Mouse (Mus musculus): Measurements from ENCODE around the gene Bach2. TPM values are rescaled to one million over a fixed set of nuclear protein-coding genes. Genes with fewer than 3 reads are reported as not detected.

The Bach2 gene
- polyA plus RNA-seq, 1 experiment from 2014 or later, result 27.7 TPM

DNA sequence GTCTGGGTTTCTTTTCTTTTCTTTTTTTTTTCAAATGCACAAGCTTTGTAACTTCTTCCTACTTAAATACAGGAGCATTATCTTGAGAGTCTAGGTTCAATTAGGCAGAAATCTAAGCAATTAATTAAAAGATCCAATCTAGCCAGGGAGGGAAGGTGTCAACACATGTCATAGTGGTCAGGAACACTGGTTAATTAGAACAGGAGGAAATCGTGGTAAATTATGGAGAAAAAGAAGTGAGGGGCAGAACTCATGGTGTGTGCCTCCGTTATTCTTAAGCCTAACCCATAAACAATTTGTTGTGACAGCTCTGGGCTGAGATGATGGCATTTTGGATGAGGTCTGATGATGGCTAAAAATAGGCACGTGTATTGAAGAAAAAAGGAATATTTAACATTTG lies 87.0 kb downstream of the Bach2 start:
- ATAC-seq (ENCODE audit: low FRiP score), result peak; percentile 54; the same call in 1 of the 2 replicates
- peak overlapping the region; percentile 87; the same call in 1 of the 2 replicates for H3K27ac ChIP-seq
- peaks cover 5% of the 10 kb centered on the region; the same call in 1 of the 2 replicates for H3K36me3 ChIP-seq (replicated peaks)
- no peaks in the 10 kb centered on the region for H3K9me3 ChIP-seq
- H3K4me2 ChIP-seq, result no peak overlapping the region; the same call in 1 of the 2 replicates
- H3K9ac ChIP-seq, result no peak overlapping the region
- WGBS, result 20% methylated on average over 3 of the region's 3 CpGs
- peaks cover 56% of the 10 kb centered on the region for H3K4me1 ChIP-seq
- no peaks in the 10 kb centered on the region for H3K27me3 ChIP-seq
- no peak overlapping the region for H3K4me3 ChIP-seq (replicated peaks)

DNA sequence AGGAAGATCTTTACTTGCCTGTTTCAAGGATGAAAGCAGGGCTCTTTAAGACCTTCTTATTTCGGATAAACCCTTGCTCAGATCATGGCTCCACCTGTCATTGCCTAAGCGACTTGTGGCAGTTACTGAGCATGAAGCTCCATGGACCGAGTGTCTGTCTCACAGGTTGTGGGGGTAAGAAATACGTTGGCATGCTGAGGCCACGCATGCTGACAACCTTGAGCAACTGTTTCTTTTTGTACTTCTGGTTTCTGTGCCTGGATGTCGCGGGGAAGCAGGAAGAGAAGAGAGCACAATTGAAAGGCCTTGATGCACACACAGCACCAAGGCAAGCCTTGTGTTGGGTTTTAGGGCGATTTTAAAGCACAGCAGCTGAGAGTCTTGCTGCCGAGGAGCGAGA lies 87.7 kb downstream of the Bach2 start:
- WGBS, result 54% methylated on average over 10 of the region's 10 CpGs
- H3K36me3 ChIP-seq (replicated peaks), result peaks cover 5% of the 10 kb centered on the region; the same call in 1 of the 2 replicates
- peak; percentile 2; the same call in 1 of the 2 replicates for ATAC-seq (ENCODE audit: low FRiP score)
- H3K9me3 ChIP-seq, result no peaks in the 10 kb centered on the region
- H3K9ac ChIP-seq, result no peak overlapping the region
- H3K4me3 ChIP-seq (replicated peaks), result no peak overlapping the region
- no peak overlapping the region; the same call in 1 of the 2 replicates for H3K4me2 ChIP-seq
- peaks cover 52% of the 10 kb centered on the region for H3K4me1 ChIP-seq
- H3K27ac ChIP-seq, result peak overlapping the region; percentile 87
- no peaks in the 10 kb centered on the region for H3K27me3 ChIP-seq

DNA sequence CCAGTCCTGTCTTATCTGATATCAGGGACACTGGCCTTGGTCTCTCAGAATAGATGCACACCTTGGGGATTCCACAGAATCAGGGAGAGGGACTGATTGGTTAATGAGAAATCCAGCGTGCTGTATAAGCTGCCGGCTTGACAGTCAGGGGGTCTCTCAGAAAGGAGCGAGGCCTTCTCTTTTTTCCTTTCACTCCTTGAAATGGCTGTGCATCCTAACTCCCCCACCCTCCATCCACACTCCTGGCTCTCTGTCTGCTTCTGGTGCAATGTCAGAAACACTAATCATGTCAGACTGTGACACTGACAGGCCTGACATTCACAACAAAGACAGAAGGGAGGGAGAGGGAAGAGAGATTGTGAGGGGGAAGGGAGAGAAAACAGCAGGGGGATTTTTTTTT lies 88.3 kb downstream of the Bach2 start:
- Histone ChIP-seq H3K27ac (peak overlapping the region; percentile 87), H3K9me3 (no peaks in the 10 kb centered on the region), H3K36me3 (replicated peaks) (peaks cover 5% of the 10 kb centered on the region; the same call in 1 of the 2 replicates), H3K4me2 (no peak overlapping the region), H3K4me3 (replicated peaks) (no peak overlapping the region), H3K27me3 (no peaks in the 10 kb centered on the region), H3K9ac (peak overlapping the region; percentile 13; the same call in 1 of the 2 replicates), H3K4me1 (peaks cover 49% of the 10 kb centered on the region)
- 4% methylated on average over 3 of the region's 3 CpGs for WGBS
- peak; percentile 39 for ATAC-seq (ENCODE audit: low FRiP score)

DNA sequence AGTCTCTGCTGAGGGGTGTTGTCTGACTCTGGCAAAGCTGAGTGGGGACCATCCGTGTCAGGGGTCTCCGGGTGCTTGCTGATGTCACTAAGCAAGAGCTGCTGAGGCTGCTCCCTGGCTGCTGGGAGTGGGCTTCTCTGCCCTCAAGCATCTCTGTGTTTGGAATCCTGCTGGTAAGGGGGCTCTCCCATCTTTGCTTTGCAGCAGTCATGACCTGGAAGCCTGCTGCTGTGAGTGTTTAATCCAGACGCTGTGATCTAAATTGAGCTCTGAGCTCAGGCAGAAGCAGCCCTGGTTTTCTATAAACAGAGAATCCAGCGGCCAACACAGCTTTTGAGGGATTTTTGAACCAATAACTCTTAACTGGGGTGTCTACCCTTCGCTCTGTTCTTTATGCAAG lies 89.0 kb downstream of the Bach2 start:
- Histone ChIP-seq H3K9me3 (no peaks in the 10 kb centered on the region), H3K9ac (no peak overlapping the region), H3K36me3 (replicated peaks) (peaks cover 8% of the 10 kb centered on the region; the same call in 1 of the 2 replicates), H3K27ac (peak overlapping the region; percentile 87), H3K4me3 (replicated peaks) (no peak overlapping the region), H3K27me3 (no peaks in the 10 kb centered on the region), H3K4me2 (no peak overlapping the region), H3K4me1 (peaks cover 49% of the 10 kb centered on the region)
- ATAC-seq (ENCODE audit: low FRiP score), result 0 out of 2 replicates have a peak, but pooled peaks have one; percentile 22
- WGBS, result 30% methylated on average over 5 of the region's 5 CpGs

DNA sequence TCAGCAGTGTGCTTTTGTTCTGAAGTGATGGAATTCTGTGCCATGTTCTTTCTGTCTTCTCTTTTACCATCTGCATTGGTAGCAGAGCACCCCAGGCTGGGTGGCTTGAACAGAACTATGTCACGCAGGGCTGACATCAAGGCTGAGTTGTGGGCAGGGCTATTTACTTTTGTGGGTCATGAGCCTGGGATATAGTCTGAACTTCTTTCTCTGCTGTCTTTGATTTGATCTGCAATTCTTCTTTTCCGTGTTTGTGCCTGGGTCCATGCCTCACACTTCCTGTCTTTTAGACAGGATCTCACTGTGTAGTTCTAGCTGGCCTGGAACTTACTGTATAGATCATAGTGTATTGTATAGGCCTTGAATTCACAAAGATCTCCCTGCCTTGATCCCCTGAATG lies 90.0 kb downstream of the Bach2 start:
- peaks cover 3% of the 10 kb centered on the region; the same call in 1 of the 2 replicates for H3K36me3 ChIP-seq (replicated peaks)
- 78% methylated on average over 2 of the region's 2 CpGs for WGBS
- H3K9me3 ChIP-seq, result no peaks in the 10 kb centered on the region
- H3K9ac ChIP-seq, result no peak overlapping the region
- H3K27ac ChIP-seq, result no peak overlapping the region
- no peak overlapping the region for H3K4me2 ChIP-seq
- H3K4me1 ChIP-seq, result peaks cover 49% of the 10 kb centered on the region
- no peak overlapping the region for H3K4me3 ChIP-seq (replicated peaks)
- H3K27me3 ChIP-seq, result no peaks in the 10 kb centered on the region
- no peak for ATAC-seq (ENCODE audit: low FRiP score)

DNA sequence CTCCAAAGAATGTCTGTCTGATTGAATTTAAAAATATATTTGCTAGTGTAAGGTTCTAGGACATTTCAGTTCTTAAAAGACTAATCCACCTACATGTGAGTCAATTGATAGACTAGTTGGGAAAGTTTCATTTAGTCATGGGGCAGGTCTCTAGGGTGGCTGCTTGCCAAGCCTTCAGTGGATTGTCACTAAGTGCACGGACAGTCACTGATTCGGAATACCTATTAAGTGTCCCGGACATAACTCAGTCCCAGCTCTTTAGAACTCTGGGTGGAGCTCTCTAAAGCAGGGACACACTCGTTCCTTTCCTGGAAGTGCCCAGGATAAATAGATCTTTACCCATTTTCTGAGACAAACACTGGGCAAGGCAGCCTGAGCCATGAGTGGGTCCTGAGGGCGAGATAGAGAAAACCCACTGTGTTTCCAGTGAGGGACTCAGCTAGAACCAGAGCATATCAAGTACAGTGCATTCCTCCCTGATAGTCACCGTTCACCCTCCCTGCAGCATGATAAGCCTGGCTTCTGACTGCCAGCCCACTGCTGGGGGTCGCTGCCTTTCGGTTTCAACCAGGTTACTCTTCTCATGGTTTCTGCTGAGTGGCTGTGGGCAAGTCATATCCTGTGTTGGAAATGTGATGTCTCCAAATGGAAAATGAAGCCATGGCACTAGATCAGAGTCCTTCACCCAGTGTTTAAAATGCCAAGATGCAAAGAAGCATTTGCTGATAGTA lies 92.1 kb downstream of the Bach2 start:
- peaks cover 34% of the 10 kb centered on the region for H3K4me1 ChIP-seq
- H3K9ac ChIP-seq, result no peak overlapping the region
- H3K27me3 ChIP-seq, result no peaks in the 10 kb centered on the region
- 84% methylated on average over 8 of the region's 8 CpGs for WGBS
- no peak overlapping the region for H3K27ac ChIP-seq
- no peak overlapping the region for H3K4me3 ChIP-seq (replicated peaks)
- no peak for ATAC-seq (ENCODE audit: low FRiP score)
- no peaks in the 10 kb centered on the region for H3K9me3 ChIP-seq
- no peak overlapping the region for H3K4me2 ChIP-seq
- 0 out of 2 replicates have a peak, but pooled peaks cover 3% of the 10 kb centered on the region for H3K36me3 ChIP-seq (replicated peaks)

DNA sequence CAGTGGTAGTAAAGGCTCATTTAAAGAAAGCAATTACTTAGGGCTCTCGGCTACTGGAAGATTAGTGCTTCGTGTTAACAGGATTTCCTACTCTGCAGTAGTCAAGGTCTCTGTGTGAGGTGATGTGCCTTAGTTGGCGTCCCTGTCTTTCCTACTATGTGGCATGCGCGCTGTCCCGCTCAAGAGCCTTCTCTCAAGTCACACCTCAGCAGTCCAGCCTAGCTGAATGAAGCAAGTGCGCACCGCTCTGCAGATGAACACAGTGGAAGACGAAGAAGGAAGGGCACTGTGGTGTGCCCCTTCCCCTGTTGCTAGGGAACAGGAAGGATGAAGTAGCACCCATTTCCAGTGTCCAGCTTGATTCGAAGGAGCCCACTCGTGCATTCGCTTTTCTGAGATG lies 93.4 kb downstream of the Bach2 start:
- WGBS, result 95% methylated on average over 12 of the region's 12 CpGs
- Histone ChIP-seq H3K4me2 (no peak overlapping the region), H3K9me3 (no peaks in the 10 kb centered on the region), H3K36me3 (replicated peaks) (0 out of 2 replicates have a peak, but pooled peaks cover 3% of the 10 kb centered on the region), H3K4me1 (peaks cover 21% of the 10 kb centered on the region), H3K4me3 (replicated peaks) (no peak overlapping the region), H3K9ac (no peak overlapping the region), H3K27ac (no peak overlapping the region), H3K27me3 (no peaks in the 10 kb centered on the region)
- no peak for ATAC-seq (ENCODE audit: low FRiP score)

DNA sequence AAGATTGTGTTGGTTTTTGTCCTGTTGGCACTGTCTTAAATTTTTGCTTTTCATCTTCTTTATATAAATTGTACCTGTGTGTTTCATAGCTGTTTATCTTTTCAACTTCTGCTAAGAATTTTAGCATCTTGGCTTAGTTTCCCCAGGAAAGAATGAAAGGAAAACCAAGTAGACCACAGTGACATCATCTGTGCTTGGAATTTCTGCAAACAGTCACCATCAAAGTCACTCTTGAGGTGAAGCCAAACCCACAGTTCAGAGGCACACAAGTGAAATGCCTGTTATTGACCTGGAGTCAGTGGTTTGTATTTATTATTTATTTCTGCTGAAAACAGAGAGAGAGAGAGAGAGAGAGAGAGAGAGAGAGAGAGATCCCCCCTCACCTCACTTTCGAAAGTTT lies 95.5 kb downstream of the Bach2 start:
- H3K9me3 ChIP-seq, result no peaks in the 10 kb centered on the region
- no peak overlapping the region for H3K9ac ChIP-seq
- H3K4me2 ChIP-seq, result no peak overlapping the region
- H3K4me3 ChIP-seq (replicated peaks), result no peak overlapping the region
- 94% methylated on average over 1 of the region's 1 CpGs for WGBS
- no peaks in the 10 kb centered on the region for H3K27me3 ChIP-seq
- no peak for ATAC-seq (ENCODE audit: low FRiP score)
- H3K27ac ChIP-seq, result no peak overlapping the region
- 0 out of 2 replicates have a peak, but pooled peaks cover 3% of the 10 kb centered on the region for H3K36me3 ChIP-seq (replicated peaks)
- H3K4me1 ChIP-seq, result peaks cover 12% of the 10 kb centered on the region; the same call in 1 of the 2 replicates

DNA sequence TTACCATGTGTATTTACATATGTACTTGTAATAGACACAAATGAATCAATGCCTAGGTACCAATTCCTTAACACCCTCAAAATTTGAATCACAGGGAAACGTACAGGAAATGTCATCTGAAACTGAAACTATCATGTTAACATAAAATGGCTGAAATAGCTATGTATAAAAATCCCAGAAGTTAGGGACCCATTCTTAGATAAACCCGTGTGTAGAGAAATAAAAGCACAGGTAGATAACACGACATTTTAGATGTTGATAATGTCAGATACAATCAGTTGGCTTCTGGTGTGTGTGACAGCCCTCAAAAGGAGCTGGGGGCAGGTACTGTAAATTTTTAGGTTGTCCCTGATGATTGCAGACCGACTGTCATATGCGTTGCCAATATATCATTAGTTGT lies 96.2 kb downstream of the Bach2 start:
- no peaks in the 10 kb centered on the region for H3K27me3 ChIP-seq
- ATAC-seq (ENCODE audit: low FRiP score), result no peak
- peaks cover 10% of the 10 kb centered on the region; the same call in 1 of the 2 replicates for H3K4me1 ChIP-seq
- H3K36me3 ChIP-seq (replicated peaks), result 0 out of 2 replicates have a peak, but pooled peaks cover 3% of the 10 kb centered on the region
- WGBS, result 93% methylated on average over 5 of the region's 5 CpGs
- no peaks in the 10 kb centered on the region for H3K9me3 ChIP-seq
- no peak overlapping the region for H3K4me2 ChIP-seq
- H3K9ac ChIP-seq, result no peak overlapping the region
- H3K4me3 ChIP-seq (replicated peaks), result no peak overlapping the region
- no peak overlapping the region for H3K27ac ChIP-seq

DNA sequence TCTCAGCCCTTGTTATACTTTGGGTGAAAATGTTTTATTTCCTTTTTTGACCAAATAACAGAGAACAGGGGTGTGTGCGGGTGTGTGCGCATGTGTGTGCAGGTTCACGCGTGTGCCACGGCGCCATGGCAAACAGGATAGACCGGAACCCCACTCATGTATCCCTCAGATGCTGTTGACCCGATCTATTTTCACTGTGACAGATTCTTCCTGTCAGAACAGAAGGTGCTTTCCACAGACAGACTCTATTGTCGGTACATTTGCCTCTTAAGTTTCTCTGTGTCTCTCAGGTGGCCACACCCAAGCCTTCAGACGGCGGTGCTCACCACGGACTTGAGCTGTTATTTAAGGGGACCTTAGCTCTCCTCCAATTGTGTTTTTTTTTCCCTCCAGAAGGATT lies 97.1 kb downstream of the Bach2 start:
- 0 out of 2 replicates have a peak, but pooled peaks cover 3% of the 10 kb centered on the region for H3K36me3 ChIP-seq (replicated peaks)
- H3K4me1 ChIP-seq, result peaks cover 13% of the 10 kb centered on the region
- WGBS, result 88% methylated on average over 12 of the region's 12 CpGs
- no peak overlapping the region for H3K4me2 ChIP-seq
- no peak for ATAC-seq (ENCODE audit: low FRiP score)
- no peaks in the 10 kb centered on the region for H3K27me3 ChIP-seq
- no peaks in the 10 kb centered on the region for H3K9me3 ChIP-seq
- H3K9ac ChIP-seq, result no peak overlapping the region
- no peak overlapping the region for H3K4me3 ChIP-seq (replicated peaks)
- no peak overlapping the region for H3K27ac ChIP-seq

DNA sequence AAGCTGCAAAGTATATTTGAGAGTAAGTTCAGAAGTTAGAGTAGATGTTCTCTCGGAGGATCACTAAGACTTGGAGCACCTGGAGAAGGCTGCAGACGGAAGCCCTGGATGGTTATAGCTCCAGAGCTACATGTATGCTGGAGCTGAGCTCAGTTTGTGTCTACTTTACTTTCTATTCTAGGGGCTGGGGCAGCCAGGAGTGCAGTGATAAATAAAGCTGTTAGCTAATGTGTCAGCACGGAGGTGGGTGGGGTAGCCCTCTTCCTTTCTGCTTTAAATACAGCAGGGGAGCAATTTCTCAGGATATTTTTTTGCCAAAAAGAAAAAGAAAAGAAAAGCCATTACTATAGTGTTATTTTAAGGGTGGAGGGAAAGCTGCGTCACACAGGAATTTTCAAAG lies 98.0 kb downstream of the Bach2 start:
- 78% methylated on average over 4 of the region's 4 CpGs for WGBS
- H3K9me3 ChIP-seq, result no peaks in the 10 kb centered on the region

DNA sequence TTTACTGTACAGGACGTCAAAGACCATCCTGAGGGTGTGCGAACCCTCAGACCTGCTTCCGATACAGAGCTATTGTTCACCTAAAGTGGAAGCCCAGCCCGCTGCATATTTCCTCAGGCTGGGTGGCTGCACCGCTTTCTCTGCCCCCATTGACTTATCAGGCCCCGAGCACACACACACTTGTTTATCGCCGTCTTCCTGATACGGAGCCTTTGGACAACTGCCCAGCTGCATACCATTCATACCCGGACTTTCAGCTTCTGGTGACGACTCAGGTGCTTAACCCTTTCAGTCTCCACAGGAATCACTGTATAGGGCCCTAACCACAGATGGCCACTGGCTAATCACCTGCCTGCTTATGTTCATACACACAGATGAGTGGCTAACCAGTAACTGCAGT lies 99.0 kb downstream of the Bach2 start:
- H3K4me2 ChIP-seq, result no peak overlapping the region
- H3K9me3 ChIP-seq, result no peaks in the 10 kb centered on the region
- peaks cover 17% of the 10 kb centered on the region for H3K4me1 ChIP-seq
- no peak overlapping the region for H3K9ac ChIP-seq
- no peaks in the 10 kb centered on the region for H3K36me3 ChIP-seq (replicated peaks)
- 20% methylated on average over 11 of the region's 11 CpGs for WGBS
- no peak overlapping the region for H3K4me3 ChIP-seq (replicated peaks)
- 0 out of 2 replicates have a peak, but pooled peaks have one; percentile 30 for ATAC-seq (ENCODE audit: low FRiP score)
- H3K27ac ChIP-seq, result 0 out of 2 replicates have a peak overlapping the region, but pooled peaks have one; percentile 33
- no peaks in the 10 kb centered on the region for H3K27me3 ChIP-seq

More for the DNA sequence above, 98.0 kb downstream of the Bach2 start:
- ATAC-seq (ENCODE audit: low FRiP score), result no peak
- Histone ChIP-seq H3K27me3 (no peaks in the 10 kb centered on the region), H3K27ac (no peak overlapping the region), H3K36me3 (replicated peaks) (0 out of 2 replicates have a peak, but pooled peaks cover 3% of the 10 kb centered on the region), H3K9ac (no peak overlapping the region), H3K4me2 (no peak overlapping the region), H3K4me1 (peaks cover 17% of the 10 kb centered on the region), H3K4me3 (replicated peaks) (no peak overlapping the region)

Measured in forebrain, embryonic 12.5 days (tissue).